Mouse (Mus musculus): ENCODE measurements around the gene Gm14406.
"Not testable (repeated sequence)": the region's sequence is repeated elsewhere in the genome, so short reads cannot be mapped to it uniquely, and the experiment has no call there.

Gene Gm14406

GRCm38 (mm10) chr2:177577998-177578397 lies at the start of gene Gm14406:
Gm14406 (minus strand) TSS chr2:177578210.
- not testable (repeated sequence) for DNase-seq (ENCODE audit: low spot score in 2 of 2)

GRCm38 (mm10) chr2:177575141-177575540 lies 2.9 kb downstream of the Gm14406 start:
- not testable (repeated sequence) for DNase-seq (ENCODE audit: low spot score in 2 of 2)

- DNase-seq (ENCODE audit: low spot score in 2 of 2), result not testable (repeated sequence)
Observed at GRCm38 (mm10) chr2:177559365-177559764, 18.6 kb downstream of the Gm14406 start.

GRCm38 (mm10) chr2:177555261-177555660 lies 22.7 kb downstream of the Gm14406 start:
- DNase-seq (ENCODE audit: low spot score in 2 of 2), result not testable (repeated sequence)

DNA sequence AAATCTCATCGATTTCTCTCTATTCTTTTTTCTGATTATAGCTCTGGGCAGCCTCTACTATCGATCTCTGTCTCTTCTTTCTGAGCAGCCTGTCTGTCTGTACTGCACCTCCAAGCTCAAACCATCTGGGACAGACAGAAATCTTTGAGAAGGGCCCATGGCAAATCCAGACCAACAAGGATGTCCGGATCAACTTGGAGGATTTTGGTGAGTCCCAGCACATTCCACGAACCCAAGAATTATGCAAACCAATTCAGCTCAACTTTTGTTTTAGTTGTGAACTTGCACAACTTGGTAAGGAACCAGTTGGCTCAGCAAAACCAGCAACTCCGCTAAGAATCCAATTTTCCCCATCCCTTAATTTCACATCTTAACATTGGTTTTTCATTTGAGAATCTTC lies 40.3 kb downstream of the Gm14406 start:
- not testable (repeated sequence) for DNase-seq (ENCODE audit: low spot score in 2 of 2)

GRCm38 (mm10) chr2:177537141-177537540 lies 40.9 kb downstream of the Gm14406 start:
- not testable (repeated sequence) for DNase-seq (ENCODE audit: low spot score in 2 of 2)

- no peak for DNase-seq (ENCODE audit: low spot score in 2 of 2)
Observed at GRCm38 (mm10) chr2:177535876-177536275, 42.1 kb downstream of the Gm14406 start.

DNA sequence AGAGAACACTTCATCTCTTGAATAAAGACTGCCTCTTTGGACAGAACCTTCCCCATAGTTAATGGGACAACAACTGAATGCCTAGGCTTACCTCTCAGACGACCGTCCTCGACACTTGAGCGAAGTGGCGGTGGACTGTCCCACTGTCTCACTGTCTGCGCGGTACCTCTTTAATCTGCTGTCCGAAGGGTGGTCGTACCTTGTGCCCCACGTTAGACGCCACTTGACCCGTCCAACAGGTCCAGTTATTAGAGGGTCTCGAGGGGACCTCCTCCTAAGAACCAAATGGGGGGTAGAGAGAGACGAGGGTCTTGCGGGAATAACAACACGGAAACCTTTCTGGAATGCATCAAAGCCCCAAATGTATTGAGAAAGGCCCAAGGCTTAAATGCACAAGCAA lies 53.8 kb downstream of the Gm14406 start:
- DNase-seq (ENCODE audit: low spot score in 2 of 2), result not testable (repeated sequence)

- not testable (repeated sequence) for DNase-seq (ENCODE audit: low spot score in 2 of 2)
Observed at GRCm38 (mm10) chr2:177523674-177524073, 54.3 kb downstream of the Gm14406 start.

- no peak for DNase-seq (ENCODE audit: low spot score in 2 of 2)
Observed at GRCm38 (mm10) chr2:177523061-177523460, 54.9 kb downstream of the Gm14406 start.

- DNase-seq (ENCODE audit: low spot score in 2 of 2), result no peak
Observed at GRCm38 (mm10) chr2:177520035-177520434, 58.0 kb downstream of the Gm14406 start.
